Mouse (Mus musculus) Muller cell, postnatal 12 days (primary cell): ENCODE results near the gene Cela2a.
"Not testable (repeated sequence)": the region's sequence is repeated elsewhere in the genome, so short reads cannot be mapped to it uniquely, and the experiment has no call there.

Source experiments
- DNase-seq: peaks from one replicate; pipeline ENCODE4 v3.0.0-alpha.2; 2015; ENCODE audit errors: inconsistent ontology term

Gene Cela2a

DNA sequence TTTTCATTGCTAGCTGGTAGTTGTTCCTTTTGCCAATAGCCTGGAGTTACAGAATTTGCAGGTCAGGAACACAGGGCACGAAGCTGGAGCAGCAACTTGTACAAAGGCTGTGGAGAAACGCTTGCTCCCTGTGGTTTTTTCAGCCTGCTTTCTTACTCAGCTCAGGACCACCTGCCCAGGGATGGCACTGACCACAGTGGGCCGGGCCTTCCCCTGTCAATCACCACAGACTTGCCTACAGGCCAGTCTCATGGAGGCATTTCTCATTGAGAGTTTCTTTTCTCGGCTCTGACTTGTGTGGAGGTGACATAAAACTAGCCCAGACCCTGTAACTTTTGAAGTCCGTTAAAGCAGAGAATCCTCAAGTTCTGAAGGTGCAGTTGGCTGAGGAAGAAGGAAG lies 28.4 kb downstream of the Cela2a start:
- DNase-seq, result no peak

GRCm38 (mm10) chr4:141796954-141797353 lies 29.0 kb downstream of the Cela2a start:
- no peak for DNase-seq

DNA sequence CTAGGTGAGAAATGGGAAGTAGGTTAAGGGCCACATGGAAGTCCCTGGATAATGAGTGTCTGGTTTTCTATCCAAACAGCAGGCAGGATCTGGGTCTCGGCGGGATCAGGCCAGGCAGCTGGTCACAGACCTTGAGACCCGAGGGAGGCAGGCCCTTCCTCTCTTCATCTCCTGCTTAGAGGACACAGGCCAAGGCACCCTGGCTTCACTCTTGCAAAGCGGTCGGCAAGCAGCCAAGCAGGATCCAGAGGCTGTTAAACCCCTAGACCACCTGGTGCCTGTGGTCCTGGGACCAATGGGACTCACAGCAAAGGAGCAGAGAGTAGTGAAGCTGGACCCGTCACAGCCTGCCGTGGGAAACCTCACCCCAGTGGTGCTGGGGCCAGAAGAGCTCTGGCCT lies 29.6 kb downstream of the Cela2a start:
- no peak for DNase-seq

- DNase-seq, result no peak
Observed at GRCm38 (mm10) chr4:141794152-141794535, 31.8 kb downstream of the Cela2a start.

- peak; percentile 99 for DNase-seq
Observed at GRCm38 (mm10) chr4:141793282-141794151, 32.4 kb downstream of the Cela2a start, which contains the start of gene Casp9. TSS of gene Casp9 (plus strand) at chr4:141793612.

DNA sequence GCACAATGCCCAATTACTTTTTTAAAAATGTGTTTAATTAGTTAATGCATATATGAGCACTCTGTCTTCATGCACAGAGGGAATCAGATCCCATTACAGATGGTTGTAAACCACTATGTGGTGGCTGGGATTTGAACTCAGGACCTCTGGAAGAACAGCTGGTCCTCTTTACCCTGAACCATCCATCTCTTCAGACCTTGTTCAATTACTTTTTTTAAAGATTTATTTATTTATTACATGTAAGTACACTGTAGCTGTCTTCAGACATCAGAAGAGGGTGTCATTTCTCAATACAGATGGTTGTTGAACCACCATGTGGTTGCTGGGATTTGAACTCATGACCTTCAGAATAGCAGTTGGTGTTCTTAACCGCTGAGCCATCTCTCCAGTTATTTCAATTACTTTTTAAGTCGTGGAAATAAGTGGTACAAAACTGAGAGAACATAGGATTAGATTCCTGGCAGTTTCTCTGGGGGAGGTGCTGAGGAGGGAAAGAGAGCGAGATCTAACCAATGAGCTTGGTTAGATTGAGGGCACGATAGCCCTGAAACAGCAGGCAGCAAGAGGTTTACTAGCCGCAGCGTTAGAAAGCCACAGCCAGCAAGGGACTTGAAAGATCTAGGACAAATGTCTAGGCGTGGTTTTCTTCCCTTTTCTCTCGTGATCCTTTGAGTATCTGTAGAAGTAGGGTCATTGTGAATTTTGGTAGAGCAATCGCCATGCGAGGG lies 33.2 kb downstream of the Cela2a start:
- DNase-seq, result no peak

- DNase-seq, result no peak
Observed at GRCm38 (mm10) chr4:141791951-141792350, 34.0 kb downstream of the Cela2a start.

DNA sequence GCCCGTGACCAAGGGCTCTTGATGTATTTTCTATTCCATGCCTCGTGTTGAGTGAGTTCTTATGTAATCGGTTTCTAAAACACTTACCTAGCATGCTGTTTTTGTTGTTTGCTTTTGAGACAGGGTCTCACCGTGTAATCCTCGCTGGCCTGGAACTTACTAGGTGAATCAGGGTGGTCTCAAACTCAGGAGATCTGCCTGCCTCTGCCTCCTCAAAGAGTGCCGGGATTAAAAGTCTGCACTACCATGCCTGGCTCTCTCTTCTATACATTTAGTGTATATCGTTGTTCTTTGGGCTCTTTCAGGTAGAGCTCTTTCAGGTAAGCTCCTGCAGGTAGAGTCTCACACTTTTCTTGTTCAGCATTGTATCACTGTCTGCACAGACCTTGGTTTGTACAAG lies 34.5 kb downstream of the Cela2a start:
- DNase-seq, result no peak

GRCm38 (mm10) chr4:141790524-141790990 lies 35.4 kb downstream of the Cela2a start, which contains the start of gene Dnajc16:
TSS of gene Dnajc16 (minus strand) at chr4:141790931.
- DNase-seq, result peak; percentile 99

DNA sequence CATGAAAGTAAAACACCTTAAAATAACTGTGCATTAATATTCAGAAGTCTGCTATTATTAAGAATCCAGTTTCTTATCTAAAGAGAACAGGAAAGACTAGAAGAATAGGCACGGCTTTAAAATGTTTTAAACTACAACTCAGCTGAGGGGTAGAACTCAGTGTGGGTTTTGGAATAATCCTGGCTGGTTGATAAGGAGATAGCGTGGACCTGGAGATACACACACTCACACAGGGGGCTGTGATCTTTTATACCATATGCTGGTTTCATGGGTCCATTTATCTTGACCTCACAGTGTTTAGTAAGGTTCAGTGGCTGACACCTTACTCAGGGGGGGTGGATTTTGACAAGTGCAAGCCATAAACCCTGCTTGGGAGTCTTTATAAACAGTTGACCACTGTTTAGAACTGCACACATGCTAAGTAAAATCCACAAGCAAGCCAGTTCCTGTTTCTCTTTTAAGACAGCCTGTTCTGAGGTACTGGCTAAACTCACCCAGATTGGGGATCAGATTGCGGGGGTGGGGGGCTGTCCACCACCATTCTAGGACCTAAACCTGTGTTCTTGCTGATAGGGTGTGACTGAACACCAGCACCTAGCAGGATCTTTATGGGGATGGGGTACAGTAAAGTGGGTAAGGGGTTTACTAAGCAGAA lies 36.3 kb downstream of the Cela2a start:
- DNase-seq, result no peak

- DNase-seq, result no peak
Observed at GRCm38 (mm10) chr4:141787462-141787861, 38.5 kb downstream of the Cela2a start.

DNA sequence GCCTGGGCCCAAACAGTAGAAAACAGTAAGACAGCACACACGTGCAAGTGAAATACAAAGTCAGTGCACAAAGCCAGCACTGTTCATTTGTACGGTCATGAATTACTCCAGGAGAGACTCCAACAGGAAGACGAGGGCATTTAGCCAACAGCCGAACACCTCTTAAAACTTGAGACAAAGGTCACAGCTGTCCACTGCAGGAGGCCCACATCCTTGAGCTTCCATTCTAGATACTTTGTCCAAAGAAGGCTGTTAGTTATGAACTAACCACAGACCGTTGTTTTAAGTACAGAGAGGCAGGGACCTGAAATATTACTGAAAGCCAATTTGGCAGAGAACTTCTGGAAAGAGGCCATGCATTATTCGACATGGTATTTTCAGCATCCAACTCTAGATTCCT lies 38.9 kb downstream of the Cela2a start:
- peak; percentile 54 for DNase-seq

DNA sequence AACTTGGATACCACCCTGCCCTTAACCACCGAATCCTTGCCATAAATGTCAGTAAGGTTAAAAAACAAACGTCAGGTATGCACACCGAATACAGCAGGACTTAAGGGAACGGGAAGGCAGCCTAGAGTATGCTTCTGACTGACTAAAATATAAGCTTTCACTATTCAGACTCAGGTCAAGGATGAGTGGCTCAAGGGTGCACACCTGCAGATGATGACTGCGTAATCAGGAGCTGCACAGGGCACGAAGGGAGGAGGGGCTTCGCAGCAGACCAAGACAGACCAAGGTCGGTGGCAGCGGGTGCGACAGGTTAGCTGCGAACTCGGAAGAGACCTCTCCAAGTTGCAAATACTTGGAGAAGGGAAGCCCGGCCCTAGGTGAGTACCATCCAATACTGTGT lies 39.8 kb downstream of the Cela2a start:
- DNase-seq, result no peak

- no peak for DNase-seq
Observed at GRCm38 (mm10) chr4:141784835-141785234, 41.1 kb downstream of the Cela2a start.

DNA sequence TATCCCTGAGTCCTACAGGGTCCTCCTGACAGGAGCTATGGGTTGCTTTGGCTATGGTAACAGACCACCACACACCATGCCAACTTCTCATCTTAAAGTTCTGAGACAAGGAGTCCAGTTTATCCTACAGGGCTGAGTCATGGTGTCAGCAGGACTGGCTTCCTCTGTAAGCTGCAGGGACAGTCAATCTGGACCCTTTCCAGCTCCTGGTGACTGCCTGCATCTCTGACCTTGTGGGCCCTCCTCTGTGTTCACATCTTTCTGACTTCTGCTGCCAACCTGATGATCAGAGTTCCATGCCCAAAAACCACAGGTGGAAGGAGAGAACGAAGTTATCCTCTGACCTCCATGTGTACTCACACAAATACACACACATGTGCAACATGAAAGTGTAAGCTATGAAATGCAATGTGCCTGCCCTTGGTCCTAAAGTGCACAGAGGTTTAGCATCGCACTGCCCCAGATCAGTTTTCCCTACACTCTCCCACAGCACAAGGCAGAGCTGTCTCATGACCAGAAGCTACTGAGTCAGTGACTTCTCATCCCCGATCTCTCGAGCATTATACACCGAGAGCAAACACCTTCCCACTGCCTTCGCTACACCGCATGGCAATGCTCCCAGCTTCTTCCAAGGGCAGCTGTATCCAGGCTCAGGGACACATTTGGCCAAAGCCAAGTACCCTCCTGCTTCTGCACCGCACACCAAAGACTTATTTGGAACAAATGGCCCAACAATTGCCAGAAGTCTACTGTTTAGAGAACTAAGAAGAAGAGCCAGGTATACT lies 44.6 kb downstream of the Cela2a start:
- no peak for DNase-seq

DNA sequence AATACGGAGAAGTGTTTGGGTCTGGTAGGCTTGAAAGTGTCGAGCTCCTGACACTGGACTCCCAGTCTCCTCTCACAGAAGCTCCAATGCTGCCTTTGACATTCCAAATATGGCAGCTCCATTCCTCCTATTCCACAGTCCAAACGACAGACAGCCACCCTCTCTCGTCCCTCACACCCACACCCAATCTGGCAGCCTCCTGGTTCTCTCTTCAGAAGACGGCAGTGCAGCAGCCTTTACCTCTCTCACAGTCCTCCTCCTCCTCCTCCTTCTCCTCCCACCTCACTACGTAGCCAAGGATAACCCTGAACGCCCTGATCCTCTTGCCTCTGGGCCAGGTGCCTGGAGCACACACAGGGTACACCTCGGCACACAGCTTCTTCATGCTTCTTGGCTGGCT lies 46.1 kb downstream of the Cela2a start:
- no peak for DNase-seq

GRCm38 (mm10) chr4:141773019-141773418 lies 52.9 kb downstream of the Cela2a start:
- DNase-seq, result not testable (repeated sequence)

DNA sequence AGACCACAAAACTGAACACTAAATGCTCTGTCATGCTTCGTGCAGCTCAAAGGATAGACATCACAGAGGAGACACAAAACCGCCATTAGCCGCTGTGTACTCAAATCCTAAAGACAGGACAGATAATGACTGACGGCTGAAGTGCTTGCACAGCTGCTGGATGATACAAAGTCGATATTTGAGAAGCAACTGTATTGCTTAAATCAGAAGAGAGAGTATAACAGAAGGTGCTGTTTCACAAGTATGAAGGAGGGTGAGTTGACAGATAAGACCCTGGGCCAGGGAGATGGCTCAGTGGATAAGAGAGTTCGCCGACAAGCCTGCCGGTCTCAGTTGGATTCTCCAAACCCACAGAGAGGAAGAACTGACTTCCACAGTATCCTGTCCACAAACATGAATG lies 54.1 kb downstream of the Cela2a start:
- no peak for DNase-seq

DNA sequence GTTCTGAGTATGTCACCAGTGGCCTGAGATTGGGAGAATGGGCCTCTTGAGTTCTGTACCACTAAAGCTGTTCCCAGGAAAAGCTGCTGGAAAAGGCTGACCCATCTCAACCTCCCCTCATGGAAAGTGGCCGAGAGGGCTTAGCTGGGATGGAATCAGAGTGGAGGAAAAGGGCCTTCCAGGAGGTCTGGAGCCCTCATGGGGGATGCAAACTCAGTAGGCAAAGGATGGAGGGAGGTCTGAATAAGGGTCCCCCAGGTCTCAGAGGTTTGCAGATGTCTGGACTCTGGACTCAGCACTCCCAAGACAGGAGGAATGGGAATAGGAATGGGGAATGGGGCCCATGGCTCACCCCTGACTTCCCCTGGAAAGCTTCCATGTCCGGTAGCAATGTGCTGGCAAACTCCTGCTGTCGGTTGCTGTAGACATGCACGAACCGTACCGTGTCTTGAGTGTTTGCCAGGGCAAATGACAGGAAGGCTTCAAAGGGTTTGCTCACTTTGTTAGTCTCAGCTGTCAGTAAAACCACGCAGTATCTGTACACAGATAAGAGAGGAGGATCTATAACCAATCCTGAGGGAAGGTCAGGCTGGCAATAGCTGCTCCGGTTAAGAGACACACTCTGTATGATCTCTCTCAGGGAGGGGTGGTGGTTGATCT lies 56.3 kb downstream of the Cela2a start:
- no peak for DNase-seq

- DNase-seq, result peak; percentile 85
Observed at GRCm38 (mm10) chr4:141767353-141768036, 58.5 kb downstream of the Cela2a start.
